ENCODE assay signal across 17 mouse cellular contexts in genomic region chr6:144584074-144584840, GRCm38 (mm10).
DNase-seq lines count a peak whose midpoint lies in the region; ATAC-seq and TF ChIP-seq lines count a peak whose summit lies in the region.
"Had no signal": no experiment of that assay in that cellular context is flagged by ENCODE, and none has a peak within 500 bp of the region (broad histone marks: within the 10 kb centered on the region; RNA-seq: fewer than 3 reads in every experiment).

No protein-coding gene starts in this region.

- no peaks in the 10 kb centered on the region for H3K9me3 ChIP-seq in kidney, embryonic 14.5 days (ENCODE audit: control insufficient read depth, low read length)
- no peaks in the 10 kb centered on the region for H3K9me3 ChIP-seq in stomach, embryonic 14.5 days (ENCODE audit: control insufficient read depth, low read depth, low read length)
- H3K9me3 ChIP-seq in stomach, postnatal 0 days (ENCODE audit: control insufficient read depth, low read length): no peaks in the 10 kb centered on the region
- no peaks in the 10 kb centered on the region for H3K9me3 ChIP-seq in stomach, embryonic 15.5 days
- H3K9me3 ChIP-seq: embryonic facial prominence, embryonic 12.5 days; forebrain, embryonic 15.5 days; heart, embryonic 13.5 days; hindbrain, embryonic 15.5 days had no signal

- H3K4me3 ChIP-seq in kidney, embryonic 14.5 days (ENCODE audit: low read length): no peak overlapping the region
- no peak overlapping the region for H3K4me3 ChIP-seq in stomach, embryonic 14.5 days (ENCODE audit: low read depth, low read length)
- no peak overlapping the region for H3K4me3 ChIP-seq in stomach, postnatal 0 days (ENCODE audit: low read depth, low read length)
- H3K4me3 ChIP-seq in stomach, embryonic 15.5 days (replicated peaks): no peak overlapping the region
- H3K4me3 ChIP-seq: embryonic facial prominence, embryonic 12.5 days; forebrain, embryonic 15.5 days; heart, embryonic 13.5 days; hindbrain, embryonic 15.5 days had no signal

- TF ChIP-seq CTCF in stomach, postnatal 0 days (IDR thresholded peaks at IDR 0.05; ENCODE audit: low read depth): no peak

- no peak for TF ChIP-seq EP300 in stomach, postnatal 0 days (optimal IDR thresholded peaks at IDR 0.05)

- H3K36me3 ChIP-seq in kidney, embryonic 14.5 days (ENCODE audit: control insufficient read depth, insufficient read depth, low read length): no peaks in the 10 kb centered on the region
- no peaks in the 10 kb centered on the region for H3K36me3 ChIP-seq in stomach, embryonic 14.5 days (ENCODE audit: control insufficient read depth, insufficient read depth, low read length)
- no peaks in the 10 kb centered on the region for H3K36me3 ChIP-seq in stomach, postnatal 0 days (ENCODE audit: control insufficient read depth, insufficient read depth, low read length)
- no peaks in the 10 kb centered on the region for H3K36me3 ChIP-seq in stomach, embryonic 15.5 days
- H3K36me3 ChIP-seq: embryonic facial prominence, embryonic 12.5 days; forebrain, embryonic 15.5 days; heart, embryonic 13.5 days; hindbrain, embryonic 15.5 days had no signal

- H3K4me1 ChIP-seq in kidney, embryonic 14.5 days (ENCODE audit: control insufficient read depth, insufficient read depth, low read length): 0 out of 2 replicates have a peak, but pooled peaks cover 4% of the 10 kb centered on the region
- H3K4me1 ChIP-seq in stomach, embryonic 14.5 days (ENCODE audit: control insufficient read depth, insufficient read depth, low read length): peaks cover 10% of the 10 kb centered on the region; the same call in 1 of the 2 replicates
- no peaks in the 10 kb centered on the region for H3K4me1 ChIP-seq in stomach, postnatal 0 days (replicated peaks; ENCODE audit: control insufficient read depth, insufficient read depth)
- no peaks in the 10 kb centered on the region for H3K4me1 ChIP-seq in stomach, embryonic 15.5 days
- H3K4me1 ChIP-seq: embryonic facial prominence, embryonic 12.5 days; hindbrain, embryonic 15.5 days had no signal

- ATAC-seq in kidney, embryonic 14.5 days (ENCODE audit: low FRiP score, low TSS enrichment): no peak
- no peak for ATAC-seq in stomach, embryonic 14.5 days (ENCODE audit: insufficient number of reproducible peaks, insufficient read depth, low FRiP score, low read depth)
- ATAC-seq in stomach, postnatal 0 days (ENCODE audit: low FRiP score, low TSS enrichment): no peak
- ATAC-seq in stomach, embryonic 15.5 days (ENCODE audit: insufficient read depth, low FRiP score, low read depth): no peak; the same call in 1 of the 2 replicates
- ATAC-seq: forebrain, embryonic 15.5 days had no signal

- DNase-seq in kidney, postnatal 14 days: no peak
- no peak for DNase-seq in stomach, postnatal 0 days (ENCODE audit: low spot score)
- DNase-seq in MN1 (ENCODE audit: low spot score): no peak
- DNase-seq: adrenal gland, adult 8-10 months; adrenal gland, postnatal 36 days; cerebellum, adult 2 months; cerebellum, postnatal 10 days; gastrocnemius, postnatal 36 days; heart, adult 11 months; heart, postnatal 36 days had no signal

- H3K27ac ChIP-seq in kidney, embryonic 14.5 days (ENCODE audit: low read depth, low read length): 0 out of 2 replicates have a peak overlapping the region, but pooled peaks have one; percentile 38
- H3K27ac ChIP-seq in stomach, embryonic 14.5 days (ENCODE audit: low read length): 0 out of 2 replicates have a peak overlapping the region, but pooled peaks have one; percentile 10
- H3K27ac ChIP-seq in stomach, postnatal 0 days (replicated peaks): no peak overlapping the region
- peak overlapping the region; percentile 5; the same call in 1 of the 2 replicates for H3K27ac ChIP-seq in stomach, embryonic 15.5 days
- H3K27ac ChIP-seq: embryonic facial prominence, embryonic 12.5 days; forebrain, embryonic 15.5 days; heart, embryonic 13.5 days; hindbrain, embryonic 15.5 days had no signal

- no peak overlapping the region for H3K9ac ChIP-seq in kidney, embryonic 14.5 days (ENCODE audit: low read depth, low read length)
- H3K9ac ChIP-seq in stomach, embryonic 14.5 days (replicated peaks; ENCODE audit: low read depth, low read length): no peak overlapping the region
- no peak overlapping the region for H3K9ac ChIP-seq in stomach, postnatal 0 days (ENCODE audit: low read length)
- no peak overlapping the region for H3K9ac ChIP-seq in stomach, embryonic 15.5 days
- H3K9ac ChIP-seq: embryonic facial prominence, embryonic 12.5 days; forebrain, embryonic 15.5 days; heart, embryonic 13.5 days; hindbrain, embryonic 15.5 days had no signal

- H3K4me2 ChIP-seq in kidney, embryonic 14.5 days (replicated peaks; ENCODE audit: low read depth, low read length): no peak overlapping the region
- no peak overlapping the region for H3K4me2 ChIP-seq in stomach, embryonic 14.5 days (replicated peaks; ENCODE audit: low read depth, low read length)
- no peak overlapping the region for H3K4me2 ChIP-seq in stomach, postnatal 0 days (replicated peaks; ENCODE audit: low read depth)
- H3K4me2 ChIP-seq in stomach, embryonic 15.5 days: no peak overlapping the region; the same call in 1 of the 2 replicates
- H3K4me2 ChIP-seq: embryonic facial prominence, embryonic 12.5 days; forebrain, embryonic 15.5 days; heart, embryonic 13.5 days; hindbrain, embryonic 15.5 days had no signal

- WGBS in kidney, embryonic 14.5 days: 59% methylated on average over 11 of the region's 11 CpGs
- WGBS in stomach, embryonic 14.5 days: 42% methylated on average over 11 of the region's 11 CpGs
- WGBS in stomach, postnatal 0 days: 60% methylated on average over 11 of the region's 11 CpGs
- whole genome bisulfite sequencing in stomach, embryonic 15.5 days: 41% methylated on average over 11 of the region's 11 CpGs

- no peaks in the 10 kb centered on the region for H3K27me3 ChIP-seq in kidney, embryonic 14.5 days (ENCODE audit: control insufficient read depth, insufficient read depth, low read length)
- H3K27me3 ChIP-seq in stomach, embryonic 14.5 days (ENCODE audit: control insufficient read depth, insufficient read depth, low read length): no peaks in the 10 kb centered on the region
- no peaks in the 10 kb centered on the region for H3K27me3 ChIP-seq in stomach, postnatal 0 days (ENCODE audit: control insufficient read depth, insufficient read depth, low read length)
- no peaks in the 10 kb centered on the region for H3K27me3 ChIP-seq in stomach, embryonic 15.5 days (replicated peaks)
- H3K27me3 ChIP-seq: embryonic facial prominence, embryonic 12.5 days; forebrain, embryonic 15.5 days; heart, embryonic 13.5 days; hindbrain, embryonic 15.5 days had no signal
